Mouse (Mus musculus) T-helper 2 cell (primary cell): ENCODE measurements around the gene Hoxc5.

ENCODE experiments used
- in situ Hi-C: fragments of 300-600 bp; cut with MboI, MseI; formaldehyde crosslinking; loops from one replicate; pipeline ENCODE4 v1.15.1; 2025; ENCODE audit warnings: high pct_unique_total_duplicates

The Hoxc5 gene

GRCm38 (mm10) chr15:103009265-103010111 lies 42.2 kb downstream of the Hoxc5 start:
- in situ Hi-C loops: no loop called here

- in situ Hi-C loops: no loop called here
Measured at GRCm38 (mm10) chr15:103010112-103010846, 43.0 kb downstream of the Hoxc5 start.

GRCm38 (mm10) chr15:103010847-103011555 lies 43.8 kb downstream of the Hoxc5 start:
- in situ Hi-C loops: no loop called here

- in situ Hi-C loops: no loop called here
Measured at GRCm38 (mm10) chr15:103011928-103012486, 44.8 kb downstream of the Hoxc5 start.

- in situ Hi-C loops: no loop called here
Measured at GRCm38 (mm10) chr15:103013238-103013984, 46.2 kb downstream of the Hoxc5 start.

GRCm38 (mm10) chr15:103014166-103015008 lies 47.1 kb downstream of the Hoxc5 start:
- in situ Hi-C loops: no loop called here

- in situ Hi-C loops: no loop called here
Measured at GRCm38 (mm10) chr15:103015009-103015399, 47.8 kb downstream of the Hoxc5 start.

GRCm38 (mm10) chr15:103015406-103016166 lies 48.3 kb downstream of the Hoxc5 start:
- in situ Hi-C loops: no loop called here

- in situ Hi-C loops: no loop called here
Measured at GRCm38 (mm10) chr15:103018636-103019035, 51.4 kb downstream of the Hoxc5 start, which contains the start of gene Hoxc4. Gene Hoxc4 (plus strand): TSS chr15:103018934.

GRCm38 (mm10) chr15:103020899-103021418 lies 53.7 kb downstream of the Hoxc5 start:
- in situ Hi-C loops: no loop called here

- in situ Hi-C loops: no loop called here
Measured at GRCm38 (mm10) chr15:103021544-103021943, 54.3 kb downstream of the Hoxc5 start.

GRCm38 (mm10) chr15:103024131-103024530 lies 56.9 kb downstream of the Hoxc5 start:
- in situ Hi-C loops: no loop called here

GRCm38 (mm10) chr15:103027266-103028235 lies 60.3 kb downstream of the Hoxc5 start:
- in situ Hi-C loops: loop anchor here (5.0 kb wide), 1 partner anchor 35 kb away; no protein-coding TSS in a partner anchor

GRCm38 (mm10) chr15:103028916-103029512 lies 61.8 kb downstream of the Hoxc5 start:
- in situ Hi-C loops: loop anchor here (5.0 kb wide), 1 partner anchor 33 kb away; no protein-coding TSS in a partner anchor

- in situ Hi-C loops: no loop called here
Measured at GRCm38 (mm10) chr15:103030142-103030541, 62.9 kb downstream of the Hoxc5 start.

GRCm38 (mm10) chr15:103032167-103032566 lies 64.9 kb downstream of the Hoxc5 start:
- in situ Hi-C loops: no loop called here
